Mouse (Mus musculus) G1E (cell line): ENCODE data around the gene Slc30a2. TPM values are rescaled to one million over a fixed set of nuclear protein-coding genes. Genes with fewer than 3 reads are reported as not detected.

Source experiments
- ATAC-seq: 2 replicates; pipeline ENCODE4 v1.8.0; 2016; ENCODE audit warnings: mild to moderate bottlenecking; ENCODE audit not compliant: insufficient number of reproducible peaks, poor library complexity, low FRiP score, severe bottlenecking; ENCODE audit errors: extremely low read depth
- DNase-seq: peaks from one replicate; pipeline ENCODE4 v3.0.0; 2012; ENCODE audit warnings: low spot score
- H3K27me3 ChIP-seq: 2 replicates; pipeline ENCODE4 v1.6.1; 2012; ENCODE audit warnings: mild to moderate bottlenecking, low read length, inconsistent platforms; ENCODE audit not compliant: insufficient read depth
- H3K36me3 ChIP-seq: replicated peaks from 2 replicates; pipeline ENCODE3; 2012; ENCODE audit warnings: mild to moderate bottlenecking, inconsistent platforms
- H3K4me1 ChIP-seq: 2 replicates; pipeline ENCODE4 v1.6.1; 2012; ENCODE audit warnings: low read depth, low read length, inconsistent platforms, mixed read lengths; ENCODE audit not compliant: insufficient read depth
- H3K4me3 ChIP-seq: 2 replicates; pipeline ENCODE4 v1.5.1; 2012; ENCODE audit warnings: low read depth, mild to moderate bottlenecking, inconsistent platforms, low read length, moderate library complexity, mixed read lengths
- H3K9me3 ChIP-seq: replicated peaks from 2 replicates; pipeline ENCODE4 v1.6.1; 2012; ENCODE audit warnings: inconsistent platforms
- CTCF ChIP-seq: IDR thresholded peaks from 2 replicates; pipeline ENCODE4 v1.5.1; 2012; ENCODE audit warnings: low read depth, low read length, inconsistent platforms, mixed read lengths
- GATA1 ChIP-seq: IDR thresholded peaks from 2 replicates; pipeline ENCODE4 v1.6.1; 2012; ENCODE audit warnings: borderline replicate concordance, low read length, inconsistent platforms, mixed read lengths
- GATA2 ChIP-seq: IDR thresholded peaks from 2 replicates; pipeline ENCODE4 v1.6.1; 2012; ENCODE audit warnings: low read depth, low read length, inconsistent platforms, borderline replicate concordance
- POLR2AphosphoS5 ChIP-seq: IDR thresholded peaks from 2 replicates; pipeline ENCODE4 v1.6.1; 2012; ENCODE audit warnings: low read depth, low read length, inconsistent platforms; ENCODE audit not compliant: insufficient replicate concordance
- TAL1 ChIP-seq: conservative IDR thresholded peaks from 2 replicates; pipeline ENCODE4 v1.6.1; 2012; ENCODE audit warnings: low read depth, low read length, inconsistent platforms, mixed read lengths
- polyA plus RNA-seq: library from polyadenylated mRNA; stranded (reverse); fragments of >175 nt; gene quantifications from 2 replicates; pipeline ENCODE4 v1.2.3, GENCODE M21; 2012
- total RNA-seq, 2 experiments: library from RNA; stranded (forward) in 1 of 2; stranded (reverse) in 1 of 2; fragments of 200-1000 nt in 1 of 2; fragments of >200 nt in 1 of 2; fragmentation: Nextera tagmentation in 1 of 2; gene quantifications; 2 replicates each; pipeline ENCODE4 v1.2.3; 2014 to 2017

The Slc30a2 gene
- total and polyA plus RNA-seq, 3 experiments, result 4.6 to 8.2 (median 5.6) TPM

GRCm38 (mm10) chr4:134392595-134392994 is 49.6 kb downstream of the Slc30a2 start:
- no peak for DNase-seq
- Histone ChIP-seq H3K4me3 (no peak overlapping the region), H3K4me1 (peaks cover 23% of the 10 kb centered on the region), H3K9me3 (no peaks in the 10 kb centered on the region), H3K36me3 (no peaks in the 10 kb centered on the region), H3K27me3 (peaks cover 6% of the 10 kb centered on the region)
- no peak for ATAC-seq
- TF ChIP-seq POLR2AphosphoS5, result no peak

GRCm38 (mm10) chr4:134393026-134393425 is 50.0 kb downstream of the Slc30a2 start:
- Histone ChIP-seq H3K27me3 (peaks cover 6% of the 10 kb centered on the region), H3K4me1 (peaks cover 23% of the 10 kb centered on the region), H3K4me3 (no peak overlapping the region), H3K36me3 (no peaks in the 10 kb centered on the region), H3K9me3 (no peaks in the 10 kb centered on the region)
- ATAC-seq (no peak), DNase-seq (no peak)
- TF ChIP-seq GATA2 (no peak), TAL1 (no peak), POLR2AphosphoS5 (no peak), CTCF (no peak), GATA1 (no peak)

GRCm38 (mm10) chr4:134395142-134395541 is 52.2 kb downstream of the Slc30a2 start:
- peaks cover 2% of the 10 kb centered on the region for H3K36me3 ChIP-seq
- no peak for ATAC-seq
- no peak for TF ChIP-seq POLR2AphosphoS5
- no peak for TF ChIP-seq TAL1
- no peak for TF ChIP-seq GATA1
- TF ChIP-seq GATA2, result no peak
- TF ChIP-seq CTCF, result no peak

GRCm38 (mm10) chr4:134395977-134396825 is 53.2 kb downstream of the Slc30a2 start, which contains the start of gene Pafah2:
Gene Pafah2, plus strand, starts transcription at chr4:134396320.
- Histone ChIP-seq H3K9me3 (no peaks in the 10 kb centered on the region), H3K36me3 (peaks cover 2% of the 10 kb centered on the region), H3K4me3 (peak within 1 kb of the TSS; percentile 62), H3K27me3 (peaks cover 16% of the 10 kb centered on the region), H3K4me1 (peaks cover 33% of the 10 kb centered on the region)
- DNase-seq (peak; percentile 71), ATAC-seq (peak; percentile 94)
- TF ChIP-seq GATA2, result no peak
- peak; percentile 59; the same call in 1 of the 2 replicates for TF ChIP-seq CTCF
- no peak for TF ChIP-seq POLR2AphosphoS5
- TF ChIP-seq TAL1, result no peak

More at GRCm38 (mm10) chr4:134395142-134395541, 52.2 kb downstream of the Slc30a2 start:
- DNase-seq, result no peak
- Histone ChIP-seq H3K4me3 (no peak overlapping the region), H3K27me3 (peaks cover 11% of the 10 kb centered on the region), H3K4me1 (peaks cover 24% of the 10 kb centered on the region), H3K9me3 (no peaks in the 10 kb centered on the region)

GRCm38 (mm10) chr4:134397121-134397520 is 54.1 kb downstream of the Slc30a2 start:
- ATAC-seq (no peak), DNase-seq (no peak)
- Histone ChIP-seq H3K9me3 (no peaks in the 10 kb centered on the region), H3K36me3 (peaks cover 2% of the 10 kb centered on the region), H3K4me1 (peaks cover 43% of the 10 kb centered on the region), H3K27me3 (peaks cover 20% of the 10 kb centered on the region), H3K4me3 (no peak overlapping the region)
- no peak for TF ChIP-seq CTCF
- TF ChIP-seq GATA1, result no peak
- no peak for TF ChIP-seq POLR2AphosphoS5
- no peak for TF ChIP-seq GATA2
- TF ChIP-seq TAL1, result no peak

GRCm38 (mm10) chr4:134397732-134398131 is 54.8 kb downstream of the Slc30a2 start:
- Histone ChIP-seq H3K36me3 (peaks cover 2% of the 10 kb centered on the region), H3K4me3 (no peak overlapping the region), H3K27me3 (peaks cover 22% of the 10 kb centered on the region), H3K4me1 (peaks cover 45% of the 10 kb centered on the region), H3K9me3 (no peaks in the 10 kb centered on the region)
- TF ChIP-seq GATA2 (no peak), POLR2AphosphoS5 (no peak), CTCF (no peak)
- no peak for ATAC-seq
- DNase-seq, result no peak
